Mouse (Mus musculus) liver, embryonic 13.5 days (tissue): ENCODE results near the gene Tob1. TPM values are rescaled to one million over a fixed set of nuclear protein-coding genes. Genes with fewer than 3 reads are reported as not detected.

ENCODE experiments used
- ATAC-seq: fragments of 200-750 bp; cut with Nextera tagmentation; 2 replicates; pipeline ENCODE4 v1.8.0; 2017; ENCODE audit warnings: low read depth, mild to moderate bottlenecking, moderate number of reproducible peaks, moderate library complexity
- DNase-seq: peaks from one replicate; pipeline ENCODE4 v3.0.0; 2022
- H3K27ac ChIP-seq: fragments of 300-500 bp; sonication (generic); 2 replicates; pipeline ENCODE4 v1.5.1; 2015; ENCODE audit warnings: moderate library complexity, mild to moderate bottlenecking, inconsistent platforms
- H3K27me3 ChIP-seq: fragments of 300-500 bp; sonication (generic); 2 replicates; pipeline ENCODE4 v1.6.1; 2015; ENCODE audit warnings: mild to moderate bottlenecking, inconsistent platforms
- H3K36me3 ChIP-seq: fragments of 300-500 bp; sonication (generic); 2 replicates; pipeline ENCODE4 v1.6.1; 2015; ENCODE audit warnings: mild to moderate bottlenecking, inconsistent platforms
- H3K4me1 ChIP-seq: fragments of 300-500 bp; sonication (generic); replicated peaks from 2 replicates; pipeline ENCODE4 v1.6.1; 2015; ENCODE audit warnings: inconsistent platforms
- H3K4me2 ChIP-seq: fragments of 300-500 bp; sonication (generic); 2 replicates; pipeline ENCODE4 v1.6.1; 2015; ENCODE audit warnings: inconsistent platforms, mild to moderate bottlenecking, moderate library complexity
- H3K4me3 ChIP-seq: fragments of 300-500 bp; sonication (generic); replicated peaks from 2 replicates; pipeline ENCODE4 v1.5.1; 2015; ENCODE audit warnings: mild to moderate bottlenecking, inconsistent platforms
- H3K9ac ChIP-seq: fragments of 300-500 bp; sonication (generic); 2 replicates; pipeline ENCODE4 v1.6.1; 2015; ENCODE audit warnings: mild to moderate bottlenecking, inconsistent platforms
- H3K9me3 ChIP-seq: fragments of 300-500 bp; sonication (generic); replicated peaks from 2 replicates; pipeline ENCODE4 v1.6.1; 2016; ENCODE audit warnings: inconsistent platforms
- WGBS: fragments of 180-500 bp; shearing (Covaris S2); methylation state at CpG from one replicate; pipeline ENCODE4 v1.1.7; 2015; ENCODE audit not compliant: insufficient replicate concordance; 5-methylcytosine and 5-hydroxymethylcytosine counted together
- polyA plus RNA-seq: library from polyadenylated mRNA; unstranded; fragments of >200 nt; fragmentation: Nextera tagmentation; extraction: Ambion mirVana; gene quantifications from 2 replicates; pipeline ENCODE4 v1.2.1, GENCODE M21; 2015

Tob1 gene
- polyA plus RNA-seq, 1 experiment from 2014 or later: 9.5 TPM

DNA sequence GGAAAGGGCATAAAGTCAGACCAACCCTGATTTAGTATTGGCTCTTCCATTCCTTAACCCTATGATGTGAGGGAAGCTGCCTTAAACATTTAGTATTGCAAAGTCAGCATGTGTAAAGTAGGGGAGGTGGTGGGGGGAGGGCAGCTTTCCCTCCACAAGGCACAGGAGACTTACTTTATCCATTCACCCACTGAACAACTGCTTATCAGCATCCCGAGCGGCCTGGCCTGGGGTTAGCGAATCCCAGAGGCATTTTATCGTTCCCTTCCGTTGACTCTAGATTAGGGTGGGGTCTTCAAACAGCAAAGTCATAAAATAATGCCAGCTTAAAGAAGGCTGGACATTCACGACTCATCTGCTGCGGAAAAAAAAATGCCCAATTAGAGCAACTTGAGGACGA lies 19.0 kb downstream of the Tob1 start:
- ATAC-seq (peak; percentile 76), DNase-seq (peak; percentile 30)
- Histone ChIP-seq H3K4me1 (peaks cover 60% of the 10 kb centered on the region), H3K27ac (peak overlapping the region; percentile 58), H3K4me2 (peak overlapping the region; percentile 23; the same call in 1 of the 2 replicates), H3K27me3 (no peaks in the 10 kb centered on the region), H3K4me3 (no peak overlapping the region), H3K36me3 (no peaks in the 10 kb centered on the region), H3K9ac (0 out of 2 replicates have a peak overlapping the region, but pooled peaks have one; percentile 19), H3K9me3 (no peaks in the 10 kb centered on the region)
- WGBS: 37% methylated on average over 8 of the region's 8 CpGs

DNA sequence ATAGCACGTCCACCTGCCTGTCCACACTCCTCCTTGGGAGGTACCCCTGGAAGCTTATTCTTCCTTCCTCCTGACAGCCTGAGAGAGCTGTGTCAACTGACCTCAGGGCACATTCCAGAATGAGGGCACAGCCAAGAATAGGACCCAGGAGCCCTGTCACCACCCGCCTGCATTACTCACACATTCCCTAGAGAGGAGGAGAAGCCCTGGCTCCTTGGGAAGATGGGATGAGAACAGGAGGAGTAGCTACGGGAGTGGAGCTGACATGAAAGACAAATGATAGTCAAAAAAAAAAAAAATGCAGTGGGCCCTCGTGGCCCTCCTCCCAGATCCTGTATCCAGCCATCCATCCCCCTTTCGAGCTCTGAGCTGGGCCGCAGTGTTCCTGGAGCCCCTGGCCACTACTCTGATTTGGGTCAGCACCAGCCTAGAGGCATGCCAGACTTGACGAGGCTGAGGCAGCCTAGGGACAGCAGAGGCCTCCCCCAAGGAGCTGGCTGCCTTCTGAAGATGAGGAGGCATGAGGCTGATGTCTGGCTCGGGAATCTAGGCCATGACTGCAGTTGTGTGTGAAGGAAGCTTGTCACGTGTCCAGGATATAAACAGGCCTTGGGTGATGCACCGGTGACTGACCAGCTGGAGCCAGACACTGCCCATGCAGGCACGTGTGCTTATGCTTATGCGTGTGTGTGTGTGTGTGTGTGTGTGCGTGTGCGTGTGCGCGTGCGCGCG lies 20.7 kb downstream of the Tob1 start:
- 74% methylated on average over 19 of the region's 19 CpGs for WGBS
- Histone ChIP-seq H3K9me3 (no peaks in the 10 kb centered on the region), H3K4me2 (no peak overlapping the region), H3K27ac (no peak overlapping the region), H3K9ac (no peak overlapping the region), H3K36me3 (no peaks in the 10 kb centered on the region), H3K27me3 (no peaks in the 10 kb centered on the region), H3K4me1 (peaks cover 64% of the 10 kb centered on the region), H3K4me3 (no peak overlapping the region)
- no peak for ATAC-seq
- DNase-seq: no peak

DNA sequence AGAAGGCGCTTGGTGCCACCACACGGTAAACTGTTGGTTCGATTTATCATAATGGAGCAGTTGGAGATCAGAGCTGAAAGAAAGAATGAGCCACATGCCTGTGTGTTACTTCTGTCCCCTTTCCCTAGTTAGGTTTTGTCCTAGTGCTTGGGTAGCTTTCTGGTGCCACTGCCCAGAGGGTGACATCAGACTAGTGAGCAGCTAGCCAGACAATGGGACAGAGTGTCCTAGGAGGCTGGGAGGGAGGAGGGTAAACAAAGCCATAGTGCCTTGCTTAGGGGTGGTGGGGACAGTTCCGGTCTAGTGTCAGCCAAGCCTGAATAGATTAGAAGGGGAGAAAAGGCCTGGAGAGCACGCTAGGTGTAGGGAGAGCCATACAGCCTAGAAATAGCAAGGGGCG lies 22.2 kb downstream of the Tob1 start:
- DNase-seq (no peak), ATAC-seq (no peak)
- no peak overlapping the region for H3K4me2 ChIP-seq
- H3K4me1 ChIP-seq: peaks cover 64% of the 10 kb centered on the region
- peaks cover under 1% of the 10 kb centered on the region; the same call in 1 of the 2 replicates for H3K27me3 ChIP-seq
- no peak overlapping the region for H3K27ac ChIP-seq
- H3K36me3 ChIP-seq: no peaks in the 10 kb centered on the region
- 66% methylated on average over 6 of the region's 6 CpGs for WGBS
- no peak overlapping the region for H3K4me3 ChIP-seq
- H3K9me3 ChIP-seq: no peaks in the 10 kb centered on the region
- 0 out of 2 replicates have a peak overlapping the region, but pooled peaks have one; percentile 5 for H3K9ac ChIP-seq

DNA sequence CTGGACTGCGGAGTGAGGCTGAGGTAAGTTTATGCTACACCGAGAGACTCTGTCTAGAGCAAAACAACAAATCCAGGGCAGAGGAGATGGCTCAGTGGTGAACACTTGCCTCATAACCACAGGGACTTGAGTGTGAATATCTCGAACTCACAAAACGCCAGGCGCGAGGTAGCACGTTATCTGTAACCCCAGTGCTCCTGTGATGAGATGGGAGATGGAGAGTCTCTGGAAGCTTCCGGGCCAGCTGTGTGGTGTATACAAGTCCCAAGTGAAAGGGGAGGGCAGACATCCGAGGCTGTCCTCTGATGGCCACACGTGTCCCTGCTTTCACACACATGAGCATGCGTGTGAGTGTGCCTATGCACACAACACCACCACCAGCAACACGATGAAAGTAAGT lies 23.1 kb downstream of the Tob1 start:
- peaks cover 59% of the 10 kb centered on the region for H3K4me1 ChIP-seq
- H3K4me3 ChIP-seq: no peak overlapping the region
- H3K27me3 ChIP-seq: peaks cover 5% of the 10 kb centered on the region
- peak overlapping the region; percentile 24; the same call in 1 of the 2 replicates for H3K27ac ChIP-seq
- no peak overlapping the region for H3K9ac ChIP-seq
- no peaks in the 10 kb centered on the region for H3K9me3 ChIP-seq
- peak; percentile 55 for ATAC-seq
- H3K4me2 ChIP-seq: no peak overlapping the region
- WGBS: 63% methylated on average over 12 of the region's 12 CpGs
- peak; percentile 49 for DNase-seq
- no peaks in the 10 kb centered on the region for H3K36me3 ChIP-seq

DNA sequence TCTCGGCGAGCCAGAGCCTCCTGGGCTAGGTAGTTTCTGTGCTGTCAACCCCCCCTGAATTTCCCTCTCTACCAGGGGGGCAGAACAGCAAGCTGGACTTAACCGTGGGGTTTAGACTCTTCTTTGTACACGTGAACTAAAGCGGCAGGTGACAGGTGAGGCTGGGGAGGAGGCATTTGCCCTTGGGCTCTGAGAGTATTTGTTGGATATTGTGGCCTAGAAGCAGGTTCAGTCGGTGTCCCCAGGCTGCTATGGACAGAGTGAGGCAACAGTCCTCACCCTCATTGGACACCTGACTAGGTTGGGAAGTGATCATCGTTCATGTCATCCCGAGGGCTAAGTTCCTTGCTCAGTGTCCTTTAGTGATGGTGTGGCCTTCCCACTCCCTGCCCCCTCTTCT lies 23.6 kb downstream of the Tob1 start:
- Histone ChIP-seq H3K9ac (peak overlapping the region; percentile 7; the same call in 1 of the 2 replicates), H3K4me3 (no peak overlapping the region), H3K36me3 (no peaks in the 10 kb centered on the region), H3K27me3 (peaks cover 5% of the 10 kb centered on the region), H3K4me2 (no peak overlapping the region), H3K4me1 (peaks cover 54% of the 10 kb centered on the region), H3K9me3 (no peaks in the 10 kb centered on the region), H3K27ac (peak overlapping the region; percentile 24; the same call in 1 of the 2 replicates)
- 82% methylated on average over 8 of the region's 8 CpGs for WGBS
- no peak for ATAC-seq
- DNase-seq: no peak

DNA sequence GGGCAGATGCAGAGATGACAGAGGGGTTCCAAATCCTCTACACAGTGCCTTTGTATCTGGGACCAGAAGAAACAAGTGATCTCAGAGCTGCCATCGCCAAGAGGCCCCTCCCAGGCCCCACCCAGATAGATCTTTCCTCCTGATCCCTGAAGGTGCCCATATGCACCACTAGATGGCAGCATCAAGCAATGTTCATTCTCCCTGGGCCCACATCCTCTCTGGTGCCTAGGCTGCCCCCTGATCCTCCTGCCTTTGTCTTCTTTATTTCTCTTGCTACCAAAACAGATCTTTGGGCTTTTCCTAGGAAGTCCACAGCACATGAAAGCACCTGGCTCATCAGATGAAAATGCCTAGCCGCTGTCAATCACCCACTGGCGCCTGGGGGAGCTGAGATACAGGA lies 24.8 kb downstream of the Tob1 start:
- peak; percentile 53 for DNase-seq
- Histone ChIP-seq H3K27ac (no peak overlapping the region; the same call in 1 of the 2 replicates), H3K4me1 (peaks cover 42% of the 10 kb centered on the region), H3K9ac (no peak overlapping the region), H3K4me2 (peak overlapping the region; percentile 21), H3K4me3 (no peak overlapping the region), H3K27me3 (peaks cover 5% of the 10 kb centered on the region), H3K36me3 (no peaks in the 10 kb centered on the region), H3K9me3 (no peaks in the 10 kb centered on the region)
- ATAC-seq: peak; percentile 79
- 28% methylated on average over 3 of the region's 3 CpGs for WGBS

DNA sequence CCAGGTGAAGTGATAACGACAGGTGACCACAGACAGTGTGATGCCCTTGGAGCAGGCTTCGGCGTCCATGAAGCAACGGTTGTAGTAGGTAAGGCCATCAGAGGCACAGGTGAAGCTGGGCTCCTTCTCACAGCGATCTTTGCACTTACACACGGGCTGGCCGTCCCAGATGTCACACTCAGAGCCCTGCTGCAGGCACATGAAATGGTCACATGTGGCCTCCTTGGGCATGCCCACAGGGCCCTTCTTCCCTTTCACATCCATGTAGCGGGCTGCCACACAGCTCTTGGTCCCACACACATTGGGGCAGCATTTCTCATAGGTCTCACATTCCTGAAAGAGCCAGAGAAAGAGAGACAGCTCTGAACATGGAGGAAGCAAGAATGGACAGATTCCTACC lies 27.5 kb downstream of the Tob1 start:
- H3K27me3 ChIP-seq: peaks cover 32% of the 10 kb centered on the region
- no peaks in the 10 kb centered on the region for H3K9me3 ChIP-seq
- H3K4me1 ChIP-seq: peaks cover 43% of the 10 kb centered on the region
- H3K4me2 ChIP-seq: no peak overlapping the region
- H3K9ac ChIP-seq: no peak overlapping the region
- DNase-seq (no peak), ATAC-seq (no peak)
- H3K36me3 ChIP-seq: no peaks in the 10 kb centered on the region
- H3K4me3 ChIP-seq: no peak overlapping the region
- WGBS: 77% methylated on average over 8 of the region's 8 CpGs
- no peak overlapping the region for H3K27ac ChIP-seq

DNA sequence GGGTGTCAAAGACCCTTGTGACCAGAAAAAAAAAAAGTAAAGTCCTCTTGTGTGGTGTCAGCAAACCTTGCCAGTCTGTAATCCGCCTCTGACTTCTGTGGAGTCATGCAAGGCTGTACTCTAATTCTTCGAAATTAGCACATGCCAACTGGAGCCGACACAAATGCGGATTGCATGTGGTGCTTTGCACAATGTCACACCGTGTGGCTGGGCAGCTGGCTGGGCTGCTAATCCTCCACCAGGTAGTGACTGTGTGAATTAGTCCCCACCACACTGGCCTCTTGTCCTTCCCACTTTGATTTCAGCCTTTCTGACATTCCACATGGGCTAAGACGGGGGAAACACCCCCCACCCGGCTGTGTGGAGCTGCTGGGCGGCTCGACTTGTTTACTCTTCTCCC lies 28.5 kb downstream of the Tob1 start:
- Histone ChIP-seq H3K27me3 (peaks cover 39% of the 10 kb centered on the region), H3K4me3 (no peak overlapping the region), H3K27ac (no peak overlapping the region), H3K9ac (no peak overlapping the region), H3K9me3 (no peaks in the 10 kb centered on the region), H3K4me1 (peaks cover 35% of the 10 kb centered on the region), H3K36me3 (no peaks in the 10 kb centered on the region), H3K4me2 (no peak overlapping the region)
- ATAC-seq (no peak), DNase-seq (no peak)
- 45% methylated on average over 9 of the region's 9 CpGs for whole genome bisulfite sequencing

DNA sequence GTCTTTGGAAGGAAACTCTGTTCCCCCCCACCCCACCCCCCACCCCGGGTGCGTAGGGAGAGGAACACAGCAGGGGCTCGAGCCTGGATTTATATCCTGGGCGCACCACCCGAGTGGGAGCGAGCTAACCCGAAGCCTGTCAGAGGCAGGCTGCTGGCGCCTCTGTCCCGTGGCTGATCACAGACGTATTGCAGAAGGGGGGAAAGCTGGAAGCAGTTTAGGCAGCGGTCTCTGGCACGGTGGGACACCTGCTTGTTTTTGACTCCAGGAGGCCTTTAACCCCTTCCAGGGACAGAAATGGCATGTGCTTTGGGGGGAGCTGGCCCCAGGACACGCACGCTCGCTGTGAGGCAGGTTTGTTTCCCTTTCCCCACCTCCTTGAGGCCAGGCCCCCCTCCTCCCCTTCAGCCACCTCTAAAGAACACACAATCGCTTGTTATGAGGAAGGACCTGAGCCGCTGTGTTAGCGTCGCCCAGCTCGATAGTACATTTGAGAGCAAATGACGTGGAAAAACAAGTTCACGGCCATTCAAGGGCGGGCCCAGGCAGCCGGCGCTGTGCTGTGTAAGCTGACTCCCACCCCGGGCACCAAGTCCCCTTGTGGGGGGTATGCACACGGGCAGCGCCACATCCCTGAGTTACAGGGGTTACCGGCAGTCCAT lies 31.6 kb downstream of the Tob1 start:
- no peaks in the 10 kb centered on the region for H3K9me3 ChIP-seq
- H3K27ac ChIP-seq: no peak overlapping the region
- H3K9ac ChIP-seq: peak overlapping the region; percentile 50
- H3K27me3 ChIP-seq: peaks cover 50% of the 10 kb centered on the region
- 0 out of 2 replicates have a peak, but pooled peaks have one; percentile 37 for ATAC-seq
- no peaks in the 10 kb centered on the region for H3K36me3 ChIP-seq
- peaks cover 17% of the 10 kb centered on the region for H3K4me1 ChIP-seq
- H3K4me3 ChIP-seq: peak overlapping the region; percentile 28
- peak overlapping the region; percentile 60 for H3K4me2 ChIP-seq
- WGBS: 14% methylated on average over 29 of the region's 29 CpGs
- DNase-seq: no peak

DNA sequence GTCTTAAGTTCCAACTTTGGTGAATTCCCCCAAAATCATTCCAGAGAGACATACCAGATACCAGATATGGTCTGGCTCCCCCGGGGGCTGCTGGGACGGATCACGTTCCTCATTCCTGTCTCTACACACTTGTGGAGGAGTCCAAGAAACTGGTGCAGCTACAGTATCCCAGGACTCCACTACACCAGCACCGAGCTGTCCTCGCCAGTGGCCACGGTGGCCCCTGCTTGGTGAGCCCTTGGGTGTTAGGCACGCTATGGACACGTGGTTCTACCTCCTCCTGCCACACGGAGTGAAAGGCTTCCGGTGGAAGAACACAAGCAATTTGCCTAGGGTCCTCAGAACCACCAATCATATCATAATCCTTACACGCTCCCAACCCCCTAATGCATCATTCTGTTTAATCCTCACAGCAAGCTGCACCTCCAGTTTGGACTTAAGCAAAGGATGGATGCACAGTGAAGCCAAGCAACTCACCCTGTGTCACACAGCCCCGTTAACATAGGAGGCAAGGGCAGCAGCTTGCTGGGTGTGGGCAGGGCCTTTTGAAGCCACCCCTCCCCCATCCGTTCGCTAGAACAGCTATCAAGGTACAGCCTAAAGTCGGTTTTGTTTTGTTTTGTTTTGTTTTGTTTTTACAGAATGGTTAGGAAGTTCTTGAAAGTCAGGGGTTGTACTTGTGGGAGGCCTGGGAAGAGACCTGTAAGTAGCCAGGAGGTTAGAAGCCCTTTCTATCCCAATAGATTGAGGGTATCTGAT lies 32.3 kb downstream of the Tob1 start:
- Histone ChIP-seq H3K4me2 (peak overlapping the region; percentile 60), H3K9me3 (no peaks in the 10 kb centered on the region), H3K36me3 (no peaks in the 10 kb centered on the region), H3K27ac (no peak overlapping the region), H3K4me1 (peaks cover 17% of the 10 kb centered on the region), H3K9ac (peak overlapping the region; percentile 50; the same call in 1 of the 2 replicates), H3K27me3 (peaks cover 53% of the 10 kb centered on the region), H3K4me3 (peak overlapping the region; percentile 28)
- DNase-seq (no peak), ATAC-seq (peak; percentile 22; the same call in 1 of the 2 replicates)
- WGBS: 37% methylated on average over 15 of the region's 15 CpGs

DNA sequence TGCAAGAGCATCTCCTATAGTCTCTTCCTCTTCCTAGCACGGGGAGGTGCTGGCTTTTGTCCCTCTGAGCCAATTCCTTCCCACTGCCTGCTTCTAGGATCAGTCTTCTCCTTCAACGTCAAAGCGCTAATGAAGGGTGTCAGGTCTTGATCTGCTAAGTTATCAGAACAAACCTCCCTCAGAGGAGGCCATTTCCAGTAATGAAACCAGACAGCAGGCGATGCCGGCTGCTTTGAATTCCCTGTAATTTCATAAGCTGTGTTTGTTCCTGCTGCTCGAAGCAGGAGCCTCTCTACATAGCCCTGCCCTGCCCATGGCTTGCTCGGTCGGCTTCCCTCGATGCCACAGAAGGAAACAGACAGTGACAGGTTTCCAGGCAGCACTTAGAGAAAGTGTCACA lies 33.1 kb downstream of the Tob1 start:
- H3K27me3 ChIP-seq: peaks cover 50% of the 10 kb centered on the region
- 63% methylated on average over 9 of the region's 9 CpGs for WGBS
- H3K9me3 ChIP-seq: no peaks in the 10 kb centered on the region
- no peak overlapping the region for H3K4me2 ChIP-seq
- no peak overlapping the region for H3K4me3 ChIP-seq
- peaks cover 17% of the 10 kb centered on the region for H3K4me1 ChIP-seq
- H3K27ac ChIP-seq: no peak overlapping the region
- H3K9ac ChIP-seq: no peak overlapping the region
- DNase-seq (no peak), ATAC-seq (no peak)
- no peaks in the 10 kb centered on the region for H3K36me3 ChIP-seq
